Mouse (Mus musculus) gastrocnemius, postnatal 36 days (tissue): ENCODE measurements around the gene Bud23. TPM values are rescaled to one million over a fixed set of nuclear protein-coding genes. Genes with fewer than 3 reads are reported as not detected.
"Not testable (repeated sequence)": the region's sequence is repeated elsewhere in the genome, so short reads cannot be mapped to it uniquely, and the experiment has no call there.

Experiments
- DNase-seq, 2 experiments: peaks; one replicate each; pipeline ENCODE4 v3.0.0; 2022
- intact Hi-C: fragments of 180-260 bp; cut with DNase I; formaldehyde crosslinking; loops from one replicate; pipeline ENCODE4 v1.15.1; 2025
- total RNA-seq, 2 experiments: library from RNA; stranded (reverse); gene quantifications; 2 replicates each; pipeline ENCODE4 v1.2.3; 2021

The Bud23 gene
- total RNA-seq, 2 experiments from 2014 or later: 26.9 to 30.0 TPM

GRCm38 (mm10) chr5:135073349-135074150, 8.8 kb upstream of the Bud23 start:
- intact Hi-C loops: loop anchor here (5.0 kb wide), 1 partner anchor 51 kb away; the partner anchor contains the start of gene Stx1a

GRCm38 (mm10) chr5:135072720-135073119, 8.0 kb upstream of the Bud23 start:
- no peak for DNase-seq
- intact Hi-C loops: loop anchor here (5.0 kb wide), 1 partner anchor 50 kb away; the partner anchor contains the start of gene Stx1a

More at GRCm38 (mm10) chr5:135073349-135074150, 8.8 kb upstream of the Bud23 start:
- DNase-seq: no peak

GRCm38 (mm10) chr5:135072061-135072460, 7.3 kb upstream of the Bud23 start:
- DNase-seq: no peak
- intact Hi-C loops: loop anchor here (5.0 kb wide), 1 partner anchor 50 kb away; the partner anchor contains the start of gene Stx1a

GRCm38 (mm10) chr5:135070448-135070847, 5.7 kb upstream of the Bud23 start:
- no peak for DNase-seq
- intact Hi-C loops: loop anchor here (5.0 kb wide), 1 partner anchor 48 kb away; the partner anchor contains the start of gene Stx1a

- intact Hi-C loops: no loop called here
- no peak for DNase-seq
Observed at GRCm38 (mm10) chr5:135066008-135066407, 1.2 kb upstream of the Bud23 start.

GRCm38 (mm10) chr5:135064382-135064766, 385 bp downstream of the Bud23 start:
- DNase-seq: no peak
- intact Hi-C loops: no loop called here

GRCm38 (mm10) chr5:135063629-135064381, 954 bp downstream of the Bud23 start, which contains the start of gene Dnajc30:
Gene Dnajc30, plus strand, starts transcription at chr5:135064202.
- intact Hi-C loops: no loop called here
- DNase-seq: peak; percentile 93 to 94

GRCm38 (mm10) chr5:135053356-135053755, 11.4 kb downstream of the Bud23 start:
- no peak for DNase-seq
- intact Hi-C loops: no loop called here

GRCm38 (mm10) chr5:135049268-135049667, 15.5 kb downstream of the Bud23 start:
- DNase-seq, intact Hi-C loops: not testable (repeated sequence)

GRCm38 (mm10) chr5:135048539-135048938, 16.2 kb downstream of the Bud23 start:
- peak in 1 of 2 experiments; percentile 10 for DNase-seq
- intact Hi-C loops: no loop called here

GRCm38 (mm10) chr5:135044575-135044974, 20.2 kb downstream of the Bud23 start:
- no peak for DNase-seq
- intact Hi-C loops: no loop called here

- intact Hi-C loops: no loop called here
- DNase-seq: peak in 1 of 2 experiments; percentile 10
Observed at GRCm38 (mm10) chr5:135042105-135042788, 22.5 kb downstream of the Bud23 start.

GRCm38 (mm10) chr5:135040777-135041176, 24.0 kb downstream of the Bud23 start:
- intact Hi-C loops: no loop called here

GRCm38 (mm10) chr5:135040059-135040458, 24.7 kb downstream of the Bud23 start:
- no peak for DNase-seq
- intact Hi-C loops: no loop called here

More at GRCm38 (mm10) chr5:135040777-135041176, 24.0 kb downstream of the Bud23 start:
- no peak for DNase-seq

- DNase-seq: no peak
- intact Hi-C loops: no loop called here
Observed at GRCm38 (mm10) chr5:135039541-135039940, 25.2 kb downstream of the Bud23 start.

GRCm38 (mm10) chr5:135037946-135038345, 26.8 kb downstream of the Bud23 start:
- DNase-seq: no peak
- intact Hi-C loops: no loop called here

- intact Hi-C loops: no loop called here
- no peak for DNase-seq
Observed at GRCm38 (mm10) chr5:135035608-135036359, 29.0 kb downstream of the Bud23 start.

- intact Hi-C loops: no loop called here
- no peak for DNase-seq
Observed at GRCm38 (mm10) chr5:135034593-135034992, 30.2 kb downstream of the Bud23 start.

GRCm38 (mm10) chr5:135032581-135032980, 32.2 kb downstream of the Bud23 start:
- DNase-seq: no peak
- intact Hi-C loops: no loop called here
